Mouse (Mus musculus): Measurements from ENCODE around the gene Sele.

- TF ChIP-seq CTCF (IDR thresholded peaks at IDR 0.05; ENCODE audit: control insufficient read depth, insufficient read depth, insufficient replicate concordance, low read depth, low read length) (no peak), POLR2A (IDR thresholded peaks at IDR 0.05; ENCODE audit: control insufficient read depth, low read depth, low read length) (no peak)
Observed at GRCm38 (mm10) chr1:164076441-164076840, 28.4 kb downstream of the Sele start.

Data from testis, adult 2 months (tissue).